Mouse (Mus musculus) olfactory bulb, adult 2 months (tissue): ENCODE data around the gene Letm1.

Experiments used
- CTCF ChIP-seq: fragments of 200-500 bp; IDR thresholded peaks from 2 replicates; pipeline ENCODE4 v1.5.1; 2012; ENCODE audit warnings: low read depth, mild to moderate bottlenecking, low read length, moderate library complexity; ENCODE audit not compliant: insufficient read depth
- POLR2A ChIP-seq: fragments of 200-500 bp; IDR thresholded peaks from 2 replicates; pipeline ENCODE4 v1.6.1; 2012; ENCODE audit warnings: mild to moderate bottlenecking, low read depth, low read length, moderate library complexity; ENCODE audit not compliant: insufficient read depth

DNA sequence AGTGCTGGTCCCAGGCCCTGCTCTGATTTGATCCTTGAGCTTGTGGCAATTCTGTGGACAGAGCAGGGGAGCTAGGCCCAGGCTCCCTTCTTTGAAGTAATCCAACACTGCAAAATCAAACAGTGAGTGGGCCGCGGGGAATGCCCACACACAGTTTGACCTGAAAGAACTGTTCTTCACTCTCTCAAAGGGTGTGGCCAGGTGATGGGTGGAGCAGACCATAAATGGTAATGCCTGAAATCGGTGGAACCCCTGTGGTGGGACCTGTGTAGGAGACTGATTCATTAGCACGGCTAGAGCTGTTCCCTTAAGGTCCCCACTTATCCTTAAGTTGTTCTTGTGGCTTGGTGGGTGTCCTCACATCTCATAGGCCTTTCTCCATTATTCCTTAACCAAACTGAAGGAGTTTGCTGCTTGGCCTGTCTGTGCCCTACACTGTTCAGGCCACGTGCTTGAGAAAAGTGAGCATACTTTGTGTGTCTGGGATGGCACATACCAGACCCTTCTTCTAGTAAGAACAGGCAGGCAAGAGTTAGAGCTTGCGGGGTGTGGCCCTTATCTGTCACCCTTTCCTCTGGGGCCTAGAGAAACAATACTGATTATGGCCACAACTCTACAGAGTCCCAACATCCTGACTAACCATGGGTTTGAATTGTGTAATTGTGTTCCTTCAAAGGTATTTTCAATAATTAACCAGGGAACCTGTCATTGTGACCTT is 33.5 kb upstream of the Letm1 start:
- TF ChIP-seq CTCF (no peak), POLR2A (no peak)
